Mouse (Mus musculus): ENCODE measurements around the gene Abcc8. TPM values are rescaled to one million over a fixed set of nuclear protein-coding genes. Genes with fewer than 3 reads are reported as not detected.
"Not testable (repeated sequence)": the region's sequence is repeated elsewhere in the genome, so short reads cannot be mapped to it uniquely, and the experiment has no call there.

Abcc8 gene
- polyA plus RNA-seq, 1 experiment from 2014 or later, result 3.0 TPM

GRCm38 (mm10) chr7:46195356-46195755, 15.5 kb upstream of the Abcc8 start:
- Histone ChIP-seq H3K4me2 (no peak overlapping the region), H3K9me3 (no peaks in the 10 kb centered on the region), H3K4me1 (no peaks in the 10 kb centered on the region), H3K27ac (no peak overlapping the region), H3K27me3 (no peaks in the 10 kb centered on the region), H3K4me3 (no peak overlapping the region), H3K9ac (no peak overlapping the region), H3K36me3 (no peaks in the 10 kb centered on the region)
- WGBS, result 85% methylated on average over 5 of the region's 5 CpGs
- ATAC-seq (ENCODE audit: borderline replicate concordance, extremely low read depth, low FRiP score, low TSS enrichment), result no peak

GRCm38 (mm10) chr7:46184232-46184631, 4.4 kb upstream of the Abcc8 start:
- Histone ChIP-seq H3K9ac (no peak overlapping the region), H3K27ac (no peak overlapping the region), H3K4me2 (no peak overlapping the region), H3K4me1 (peaks cover 10% of the 10 kb centered on the region; the same call in 1 of the 2 replicates), H3K36me3 (no peaks in the 10 kb centered on the region), H3K27me3 (peaks cover 26% of the 10 kb centered on the region), H3K4me3 (no peak overlapping the region), H3K9me3 (no peaks in the 10 kb centered on the region)
- ATAC-seq (ENCODE audit: borderline replicate concordance, extremely low read depth, low FRiP score, low TSS enrichment), result no peak

- H3K4me3 ChIP-seq, result no peak overlapping the region
- no peaks in the 10 kb centered on the region for H3K9me3 ChIP-seq
- H3K9ac ChIP-seq, result no peak overlapping the region
- H3K27me3 ChIP-seq, result peaks cover 49% of the 10 kb centered on the region
- peaks cover 11% of the 10 kb centered on the region; the same call in 1 of the 2 replicates for H3K4me1 ChIP-seq
- no peak for ATAC-seq (ENCODE audit: borderline replicate concordance, extremely low read depth, low FRiP score, low TSS enrichment)
- no peak overlapping the region for H3K27ac ChIP-seq
- 2% methylated on average over 3 of the region's 3 CpGs for WGBS
- H3K4me2 ChIP-seq, result no peak overlapping the region
- no peaks in the 10 kb centered on the region for H3K36me3 ChIP-seq
These were observed 1.8 kb upstream of the Abcc8 start for GRCm38 (mm10) chr7:46181590-46181989.

GRCm38 (mm10) chr7:46168980-46169379, 10.9 kb downstream of the Abcc8 start:
- not testable (repeated sequence) for H3K9me3 ChIP-seq; H3K36me3 ChIP-seq; H3K4me1 ChIP-seq; H3K4me2 ChIP-seq; H3K27me3 ChIP-seq; H3K4me3 ChIP-seq; ATAC-seq (ENCODE audit: borderline replicate concordance, extremely low read depth, low FRiP score, low TSS enrichment); H3K9ac ChIP-seq; H3K27ac ChIP-seq
- WGBS, result 78% methylated on average over 1 of the region's 1 CpGs

GRCm38 (mm10) chr7:46168402-46168801, 11.4 kb downstream of the Abcc8 start:
- Histone ChIP-seq H3K27me3 (no peaks in the 10 kb centered on the region), H3K4me1 (no peaks in the 10 kb centered on the region), H3K36me3 (no peaks in the 10 kb centered on the region), H3K9ac (no peak overlapping the region), H3K4me3 (no peak overlapping the region), H3K27ac (no peak overlapping the region), H3K9me3 (no peaks in the 10 kb centered on the region), H3K4me2 (no peak overlapping the region)
- no peak for ATAC-seq (ENCODE audit: borderline replicate concordance, extremely low read depth, low FRiP score, low TSS enrichment)
- 86% methylated on average over 6 of the region's 6 CpGs for WGBS

GRCm38 (mm10) chr7:46167901-46168300, 11.9 kb downstream of the Abcc8 start:
- no peak overlapping the region for H3K4me2 ChIP-seq
- H3K4me1 ChIP-seq, result no peaks in the 10 kb centered on the region
- ATAC-seq (ENCODE audit: borderline replicate concordance, extremely low read depth, low FRiP score, low TSS enrichment), result no peak
- H3K27ac ChIP-seq, result no peak overlapping the region
- H3K36me3 ChIP-seq, result no peaks in the 10 kb centered on the region
- no peak overlapping the region for H3K9ac ChIP-seq
- no peak overlapping the region for H3K4me3 ChIP-seq
- no peaks in the 10 kb centered on the region for H3K9me3 ChIP-seq
- WGBS, result 83% methylated on average over 7 of the region's 7 CpGs
- no peaks in the 10 kb centered on the region; the same call in 1 of the 2 replicates for H3K27me3 ChIP-seq

- ATAC-seq (ENCODE audit: borderline replicate concordance, extremely low read depth, low FRiP score, low TSS enrichment), result no peak
- no peak overlapping the region for H3K4me2 ChIP-seq
- no peaks in the 10 kb centered on the region; the same call in 1 of the 2 replicates for H3K27me3 ChIP-seq
- H3K27ac ChIP-seq, result no peak overlapping the region
- no peaks in the 10 kb centered on the region for H3K9me3 ChIP-seq
- H3K36me3 ChIP-seq, result no peaks in the 10 kb centered on the region
- H3K9ac ChIP-seq, result no peak overlapping the region
- no peak overlapping the region for H3K4me3 ChIP-seq
- 92% methylated on average over 11 of the region's 11 CpGs for WGBS
- no peaks in the 10 kb centered on the region for H3K4me1 ChIP-seq
These were observed 14.0 kb downstream of the Abcc8 start for GRCm38 (mm10) chr7:46165876-46166275.

- no peak for ATAC-seq (ENCODE audit: borderline replicate concordance, extremely low read depth, low FRiP score, low TSS enrichment)
- 64% methylated on average over 5 of the region's 5 CpGs for WGBS
- no peak overlapping the region for H3K27ac ChIP-seq
These were observed 17.1 kb downstream of the Abcc8 start for GRCm38 (mm10) chr7:46162731-46163130.

GRCm38 (mm10) chr7:46162132-46162727, 17.6 kb downstream of the Abcc8 start:
- Histone ChIP-seq H3K4me1 (no peaks in the 10 kb centered on the region), H3K27me3 (no peaks in the 10 kb centered on the region; the same call in 1 of the 2 replicates), H3K9me3 (no peaks in the 10 kb centered on the region), H3K9ac (no peak overlapping the region), H3K27ac (no peak overlapping the region), H3K4me3 (no peak overlapping the region), H3K36me3 (no peaks in the 10 kb centered on the region), H3K4me2 (no peak overlapping the region)
- no peak for ATAC-seq (ENCODE audit: borderline replicate concordance, extremely low read depth, low FRiP score, low TSS enrichment)
- WGBS, result 60% methylated on average over 11 of the region's 11 CpGs

More at GRCm38 (mm10) chr7:46162731-46163130, 17.1 kb downstream of the Abcc8 start:
- no peaks in the 10 kb centered on the region for H3K9me3 ChIP-seq
- no peak overlapping the region for H3K4me3 ChIP-seq
- no peak overlapping the region for H3K9ac ChIP-seq
- H3K4me1 ChIP-seq, result no peaks in the 10 kb centered on the region
- H3K4me2 ChIP-seq, result no peak overlapping the region
- no peaks in the 10 kb centered on the region; the same call in 1 of the 2 replicates for H3K27me3 ChIP-seq
- H3K36me3 ChIP-seq, result no peaks in the 10 kb centered on the region

- Histone ChIP-seq H3K36me3 (no peaks in the 10 kb centered on the region), H3K4me3 (no peak overlapping the region), H3K4me2 (no peak overlapping the region), H3K27ac (no peak overlapping the region), H3K4me1 (no peaks in the 10 kb centered on the region), H3K9ac (no peak overlapping the region), H3K27me3 (no peaks in the 10 kb centered on the region; the same call in 1 of the 2 replicates), H3K9me3 (no peaks in the 10 kb centered on the region)
- no peak for ATAC-seq (ENCODE audit: borderline replicate concordance, extremely low read depth, low FRiP score, low TSS enrichment)
- 44% methylated on average over 3 of the region's 3 CpGs for WGBS
These were observed 18.2 kb downstream of the Abcc8 start for GRCm38 (mm10) chr7:46161615-46162014.

- no peak overlapping the region for H3K4me2 ChIP-seq
- no peak overlapping the region for H3K27ac ChIP-seq
- no peaks in the 10 kb centered on the region for H3K4me1 ChIP-seq
- no peaks in the 10 kb centered on the region for H3K9me3 ChIP-seq
- H3K4me3 ChIP-seq, result no peak overlapping the region
- WGBS, result 63% methylated on average over 7 of the region's 7 CpGs
- ATAC-seq (ENCODE audit: borderline replicate concordance, extremely low read depth, low FRiP score, low TSS enrichment), result no peak
- peaks cover 3% of the 10 kb centered on the region; the same call in 1 of the 2 replicates for H3K27me3 ChIP-seq
- no peaks in the 10 kb centered on the region for H3K36me3 ChIP-seq
- H3K9ac ChIP-seq, result no peak overlapping the region
These were observed 22.1 kb downstream of the Abcc8 start for GRCm38 (mm10) chr7:46157746-46158145.

- Histone ChIP-seq H3K27me3 (peaks cover 3% of the 10 kb centered on the region; the same call in 1 of the 2 replicates), H3K4me3 (no peak overlapping the region), H3K36me3 (no peaks in the 10 kb centered on the region), H3K4me2 (no peak overlapping the region), H3K27ac (no peak overlapping the region), H3K9me3 (no peaks in the 10 kb centered on the region), H3K4me1 (no peaks in the 10 kb centered on the region), H3K9ac (no peak overlapping the region)
- 73% methylated on average over 18 of the region's 18 CpGs for WGBS
- no peak for ATAC-seq (ENCODE audit: borderline replicate concordance, extremely low read depth, low FRiP score, low TSS enrichment)
These were observed 25.0 kb downstream of the Abcc8 start for GRCm38 (mm10) chr7:46154498-46155488.

Measured in lung, embryonic 15.5 days (tissue).